Mouse (Mus musculus): Measurements from ENCODE around the gene Mpdu1. TPM values are rescaled to one million over a fixed set of nuclear protein-coding genes. Genes with fewer than 3 reads are reported as not detected.
A peak's percentile ranks its signal among the peaks of the same experiment; 100 is the strongest.
"Not testable (repeated sequence)": the region's sequence is repeated elsewhere in the genome, so short reads cannot be mapped to it uniquely, and the experiment has no call there.

Mpdu1 gene
- polyA plus RNA-seq, 1 experiment from 2014 or later = 35.2 TPM

DNA sequence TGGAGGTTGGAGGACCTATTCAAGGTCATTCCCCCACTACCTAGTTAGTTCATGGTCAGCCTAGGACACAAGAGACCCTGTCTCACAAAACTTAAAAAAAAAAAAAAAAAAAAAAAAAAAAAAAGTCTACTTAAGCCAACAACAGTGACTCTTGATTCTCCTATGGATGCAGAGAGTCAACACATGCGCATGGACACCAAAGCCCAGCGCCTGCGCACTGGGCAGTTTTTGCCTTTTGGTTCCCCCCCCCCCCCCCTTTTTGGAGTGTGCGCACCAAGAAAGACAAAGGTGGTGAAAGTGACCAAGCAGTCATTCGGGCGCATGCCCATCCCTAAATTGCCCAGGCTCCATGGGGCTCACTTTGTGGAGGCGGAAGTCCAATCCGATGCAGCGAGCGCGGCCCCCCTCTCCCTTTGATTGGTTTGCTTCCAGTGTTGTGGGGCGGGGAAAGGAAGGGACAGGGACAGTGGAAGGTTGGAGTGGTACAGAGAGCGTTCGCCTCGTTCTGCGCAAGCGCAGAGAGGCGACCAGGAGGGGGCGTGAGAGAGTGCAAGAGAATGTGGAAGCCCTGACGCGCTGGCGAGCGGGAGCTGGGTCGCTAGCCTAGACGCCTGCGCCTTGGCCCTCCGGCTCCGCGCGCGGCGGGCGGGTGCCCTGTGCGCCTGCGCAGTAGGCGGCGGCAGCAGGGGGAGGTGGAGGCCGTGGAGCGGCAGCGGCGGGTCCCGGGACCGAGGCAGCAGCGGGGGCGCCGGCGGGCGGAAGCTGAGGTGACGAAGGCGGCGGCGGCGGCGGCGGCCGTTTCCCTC lies 30.0 kb downstream of the Mpdu1 start, which contains the start of gene Fxr2:
Gene Fxr2 (plus strand): TSS at position 707 of the 806 bp plus-strand sequence.
- peaks cover 10% of the 10 kb centered on the region for H3K36me3 ChIP-seq (replicated peaks)
- H3K27me3 ChIP-seq = no peaks in the 10 kb centered on the region
- WGBS (ENCODE audit: insufficient replicate concordance) = 0% methylated on average over 51 of the region's 56 CpGs
- peak within 1 kb of the TSS; percentile 93 for H3K27ac ChIP-seq (replicated peaks)
- ATAC-seq (ENCODE audit: insufficient read depth) = peak; percentile 97
- H3K4me2 ChIP-seq = peak within 1 kb of the TSS; percentile 76
- H3K4me3 ChIP-seq (replicated peaks) = peak within 1 kb of the TSS; percentile 94
- peak within 1 kb of the TSS; percentile 99 for H3K9ac ChIP-seq
- H3K4me1 ChIP-seq (replicated peaks) = peaks cover 43% of the 10 kb centered on the region
- H3K9me3 ChIP-seq (replicated peaks) = no peaks in the 10 kb centered on the region

DNA sequence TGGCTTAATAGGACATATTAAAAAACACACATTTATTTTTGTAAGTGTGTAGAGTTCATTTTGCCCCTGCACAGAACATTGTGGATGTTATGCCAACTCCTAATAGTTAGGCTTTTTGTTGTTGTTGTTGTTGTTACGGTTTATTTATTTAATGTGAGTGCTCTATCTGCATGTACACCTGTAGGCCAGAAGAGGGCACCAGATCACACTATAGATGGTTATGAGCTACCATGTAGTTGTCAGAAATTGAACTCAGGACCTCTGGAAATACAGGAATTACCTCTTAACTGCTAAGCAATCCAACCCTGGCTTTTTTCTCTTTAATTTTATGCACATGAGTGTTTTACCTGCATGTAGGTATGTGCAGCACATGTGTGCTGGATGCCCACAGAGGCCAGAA lies 32.6 kb downstream of the Mpdu1 start:
- no peaks in the 10 kb centered on the region for H3K9me3 ChIP-seq (replicated peaks)
- no peak overlapping the region for H3K4me2 ChIP-seq
- no peak overlapping the region for H3K9ac ChIP-seq
- H3K27me3 ChIP-seq = no peaks in the 10 kb centered on the region
- no peaks in the 10 kb centered on the region for H3K36me3 ChIP-seq (replicated peaks)
- peaks cover 27% of the 10 kb centered on the region for H3K4me1 ChIP-seq (replicated peaks)
- no peak for ATAC-seq (ENCODE audit: insufficient read depth)
- H3K4me3 ChIP-seq (replicated peaks) = no peak overlapping the region
- WGBS (ENCODE audit: insufficient replicate concordance) = 58% methylated on average over 1 of the region's 1 CpGs
- H3K27ac ChIP-seq (replicated peaks) = no peak overlapping the region

DNA sequence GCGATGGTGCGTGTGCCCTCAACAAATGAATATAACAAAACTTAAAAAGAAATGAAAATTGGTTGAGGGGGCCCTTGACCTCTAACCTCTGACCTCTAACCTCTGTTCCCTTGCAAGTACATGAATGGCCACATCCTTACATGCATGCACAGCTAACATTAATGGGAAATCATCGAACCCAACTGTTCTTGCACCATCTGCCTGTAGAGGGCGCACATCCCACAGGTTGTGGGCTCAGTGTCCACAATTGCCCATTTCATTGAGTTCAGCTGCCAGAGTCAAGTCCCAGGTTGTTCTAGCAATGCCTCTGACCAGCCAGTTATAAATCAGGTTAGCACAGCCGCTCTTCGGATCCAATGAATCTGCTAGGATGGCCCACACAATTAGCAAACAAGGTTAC lies 34.2 kb downstream of the Mpdu1 start:
- 30% methylated on average over 6 of the region's 6 CpGs for WGBS (ENCODE audit: insufficient replicate concordance)
- H3K27ac ChIP-seq (replicated peaks) = no peak overlapping the region
- peaks cover 12% of the 10 kb centered on the region for H3K4me1 ChIP-seq (replicated peaks)
- H3K4me3 ChIP-seq (replicated peaks) = no peak overlapping the region
- no peak overlapping the region for H3K9ac ChIP-seq
- H3K9me3 ChIP-seq (replicated peaks) = no peaks in the 10 kb centered on the region
- H3K27me3 ChIP-seq = no peaks in the 10 kb centered on the region
- H3K36me3 ChIP-seq (replicated peaks) = no peaks in the 10 kb centered on the region
- H3K4me2 ChIP-seq = no peak overlapping the region
- ATAC-seq (ENCODE audit: insufficient read depth) = no peak

DNA sequence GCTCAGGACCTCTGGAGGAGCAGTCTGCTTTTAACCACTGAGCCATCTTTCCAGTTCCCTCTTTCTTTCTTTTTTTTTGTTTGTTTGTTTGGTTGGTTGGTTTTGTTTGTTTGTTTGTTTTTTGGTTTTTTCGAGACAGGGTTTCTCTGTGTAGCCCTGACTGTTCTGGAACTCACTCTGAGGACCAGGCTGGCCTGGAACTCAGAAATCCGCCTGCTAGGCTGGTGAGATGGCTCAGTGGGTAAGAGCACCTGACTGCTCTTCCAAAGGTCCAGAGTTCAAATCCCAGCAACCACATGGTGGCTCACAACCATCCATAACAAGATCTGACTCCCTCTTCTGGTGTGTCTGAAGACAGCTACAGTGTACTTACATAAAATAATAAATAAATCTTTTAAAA lies 38.1 kb downstream of the Mpdu1 start:
- not testable (repeated sequence) for H3K9me3 ChIP-seq (replicated peaks); H3K27ac ChIP-seq (replicated peaks); H3K27me3 ChIP-seq; H3K36me3 ChIP-seq (replicated peaks); H3K4me3 ChIP-seq (replicated peaks); H3K9ac ChIP-seq; H3K4me2 ChIP-seq; ATAC-seq (ENCODE audit: insufficient read depth)
- 61% methylated on average over 2 of the region's 2 CpGs for WGBS (ENCODE audit: insufficient replicate concordance)
- H3K4me1 ChIP-seq (replicated peaks) = peaks cover 36% of the 10 kb centered on the region

GRCm38 (mm10) chr11:69623006-69623405 lies 39.4 kb downstream of the Mpdu1 start:
- no peak overlapping the region for H3K9ac ChIP-seq
- H3K36me3 ChIP-seq (replicated peaks) = no peaks in the 10 kb centered on the region
- H3K4me3 ChIP-seq (replicated peaks) = no peak overlapping the region
- WGBS (ENCODE audit: insufficient replicate concordance) = 53% methylated on average over 4 of the region's 4 CpGs
- peaks cover 2% of the 10 kb centered on the region; the same call in 1 of the 2 replicates for H3K27me3 ChIP-seq
- no peaks in the 10 kb centered on the region for H3K9me3 ChIP-seq (replicated peaks)
- peak overlapping the region; percentile 83 for H3K4me2 ChIP-seq
- ATAC-seq (ENCODE audit: insufficient read depth) = no peak
- peaks cover 36% of the 10 kb centered on the region for H3K4me1 ChIP-seq (replicated peaks)
- H3K27ac ChIP-seq (replicated peaks) = no peak overlapping the region

DNA sequence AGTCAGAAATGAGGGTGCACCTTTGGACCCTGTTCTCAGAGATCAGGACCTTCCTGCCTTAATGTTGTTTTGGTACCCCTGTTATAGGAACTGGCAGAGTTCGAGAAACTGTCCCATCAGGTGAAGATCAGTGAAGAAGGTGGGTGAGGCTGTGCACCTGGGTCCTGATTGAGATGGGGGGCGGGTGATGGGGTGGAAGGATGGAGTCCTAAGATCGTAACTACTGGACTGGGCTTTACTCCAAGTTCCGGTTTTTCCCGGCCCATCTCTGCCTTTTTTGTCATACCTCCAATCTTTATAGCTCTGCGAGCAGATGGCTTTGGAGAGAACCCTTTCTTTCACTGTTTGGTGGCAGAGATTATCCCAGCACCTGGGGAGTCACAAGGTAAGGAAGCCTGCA lies 40.0 kb downstream of the Mpdu1 start:
- no peak overlapping the region for H3K27ac ChIP-seq (replicated peaks)
- peaks cover 7% of the 10 kb centered on the region; the same call in 1 of the 2 replicates for H3K27me3 ChIP-seq
- H3K36me3 ChIP-seq (replicated peaks) = no peaks in the 10 kb centered on the region
- peak overlapping the region; percentile 59 for H3K9ac ChIP-seq
- 46% methylated on average over 6 of the region's 6 CpGs for WGBS (ENCODE audit: insufficient replicate concordance)
- no peak for ATAC-seq (ENCODE audit: insufficient read depth)
- peaks cover 42% of the 10 kb centered on the region for H3K4me1 ChIP-seq (replicated peaks)
- H3K9me3 ChIP-seq (replicated peaks) = no peaks in the 10 kb centered on the region
- peak overlapping the region; percentile 83 for H3K4me2 ChIP-seq
- H3K4me3 ChIP-seq (replicated peaks) = peak overlapping the region; percentile 62

DNA sequence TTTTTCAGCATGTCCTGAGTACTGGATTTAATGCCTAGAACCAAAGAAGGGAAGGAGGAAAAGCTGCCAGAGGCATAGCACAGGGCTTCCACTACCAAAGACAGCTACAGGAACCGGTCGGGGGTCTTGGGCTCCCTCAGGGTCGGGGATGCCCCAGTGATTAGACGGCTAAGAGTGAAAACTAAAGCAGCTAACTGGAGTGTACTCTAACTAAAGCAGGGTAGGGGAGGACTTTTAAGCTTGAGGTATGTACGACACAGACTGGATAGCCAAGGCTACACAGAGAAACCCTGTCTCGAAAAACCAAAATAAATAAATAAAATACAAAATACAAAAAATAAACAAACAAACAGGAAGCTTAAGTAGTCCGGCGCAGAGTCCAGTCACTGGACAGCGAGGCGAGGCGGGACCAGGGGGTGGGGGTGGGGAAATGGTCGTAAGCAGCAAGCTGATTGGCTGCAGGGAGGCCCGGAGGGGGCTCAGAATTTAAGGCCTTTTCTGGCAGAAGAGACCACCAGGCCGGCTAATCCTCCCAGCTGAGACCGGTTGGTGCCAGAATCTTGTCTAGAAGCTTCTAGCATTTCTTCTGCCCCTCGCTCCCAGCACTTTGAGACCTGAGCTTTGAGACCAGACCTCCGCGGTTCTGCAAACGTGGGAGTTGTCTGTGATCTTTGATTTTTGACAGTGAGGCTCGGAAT lies 40.7 kb downstream of the Mpdu1 start, which contains the start of gene Sat2:
Gene Sat2 (plus strand): TSS at position 454 of the 698 bp plus-strand sequence.
- no peaks in the 10 kb centered on the region for H3K9me3 ChIP-seq (replicated peaks)
- peak within 1 kb of the TSS; percentile 83 for H3K4me2 ChIP-seq
- peak; percentile 54 for ATAC-seq (ENCODE audit: insufficient read depth)
- H3K27ac ChIP-seq (replicated peaks) = peak within 1 kb of the TSS; percentile 72
- peaks cover 45% of the 10 kb centered on the region for H3K4me1 ChIP-seq (replicated peaks)
- peaks cover 12% of the 10 kb centered on the region; the same call in 1 of the 2 replicates for H3K27me3 ChIP-seq
- H3K4me3 ChIP-seq (replicated peaks) = peak within 1 kb of the TSS; percentile 62
- WGBS (ENCODE audit: insufficient replicate concordance) = 3% methylated on average over 20 of the region's 20 CpGs
- H3K9ac ChIP-seq = peak within 1 kb of the TSS; percentile 59
- no peaks in the 10 kb centered on the region for H3K36me3 ChIP-seq (replicated peaks)

- Histone ChIP-seq H3K4me1 (replicated peaks) (peaks cover 45% of the 10 kb centered on the region), H3K27me3 (peaks cover 15% of the 10 kb centered on the region), H3K27ac (replicated peaks) (peak overlapping the region; percentile 72), H3K36me3 (replicated peaks) (no peaks in the 10 kb centered on the region), H3K9me3 (replicated peaks) (no peaks in the 10 kb centered on the region), H3K9ac (no peak overlapping the region), H3K4me2 (peak overlapping the region; percentile 34), H3K4me3 (replicated peaks) (no peak overlapping the region)
- ATAC-seq (ENCODE audit: insufficient read depth) = 0 out of 2 replicates have a peak, but pooled peaks have one; percentile 50
- 39% methylated on average over 7 of the region's 7 CpGs for WGBS (ENCODE audit: insufficient replicate concordance)
These were observed 41.9 kb downstream of the Mpdu1 start for GRCm38 (mm10) chr11:69620394-69621081.

DNA sequence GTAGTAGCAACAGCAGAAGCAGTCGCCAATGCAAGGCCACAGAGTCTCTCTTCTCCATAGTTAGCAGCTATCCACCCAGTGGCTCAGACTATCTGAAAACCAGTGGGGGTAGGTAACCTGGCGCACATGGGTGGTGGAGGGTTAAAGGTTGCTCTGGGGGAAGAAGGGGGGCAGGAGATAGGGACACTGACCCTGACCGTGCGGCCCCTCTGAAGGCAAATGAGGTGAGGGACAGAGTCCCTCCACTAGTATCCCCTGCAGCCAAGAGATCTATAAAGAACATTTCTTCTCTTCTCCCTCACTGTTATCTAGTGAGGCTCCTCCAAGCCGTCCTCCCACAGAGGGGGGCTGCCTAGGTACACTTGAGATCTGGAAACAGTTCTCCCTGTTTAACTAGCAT lies 44.6 kb downstream of the Mpdu1 start, which contains the start of gene Shbg:
Gene Shbg (minus strand): TSS at position 101 of the 400 bp plus-strand sequence.
- no peak for ATAC-seq (ENCODE audit: insufficient read depth)
- WGBS (ENCODE audit: insufficient replicate concordance) = 41% methylated on average over 5 of the region's 5 CpGs
- Histone ChIP-seq H3K27me3 (peaks cover 20% of the 10 kb centered on the region), H3K9ac (peak within 1 kb of the TSS; percentile 35; the same call in 1 of the 2 replicates), H3K36me3 (replicated peaks) (no peaks in the 10 kb centered on the region), H3K9me3 (replicated peaks) (no peaks in the 10 kb centered on the region), H3K4me2 (peak within 1 kb of the TSS; percentile 32), H3K27ac (replicated peaks) (no peak within 1 kb of the TSS; the same call in 1 of the 2 replicates), H3K4me3 (replicated peaks) (no peak within 1 kb of the TSS), H3K4me1 (replicated peaks) (peaks cover 58% of the 10 kb centered on the region)

GRCm38 (mm10) chr11:69616781-69617180 lies 45.7 kb downstream of the Mpdu1 start:
- Histone ChIP-seq H3K9me3 (replicated peaks) (no peaks in the 10 kb centered on the region), H3K9ac (0 out of 2 replicates have a peak overlapping the region, but pooled peaks have one; percentile 35), H3K4me3 (replicated peaks) (no peak overlapping the region), H3K4me1 (replicated peaks) (peaks cover 53% of the 10 kb centered on the region), H3K4me2 (peak overlapping the region; percentile 32; the same call in 1 of the 2 replicates), H3K27ac (replicated peaks) (no peak overlapping the region), H3K27me3 (peaks cover 20% of the 10 kb centered on the region), H3K36me3 (replicated peaks) (no peaks in the 10 kb centered on the region)
- ATAC-seq (ENCODE audit: insufficient read depth) = no peak
- 46% methylated on average over 10 of the region's 10 CpGs for WGBS (ENCODE audit: insufficient replicate concordance)

All from liver, embryonic 15.5 days (tissue).